Mouse (Mus musculus): ENCODE measurements around the gene Mknk2. TPM values are rescaled to one million over a fixed set of nuclear protein-coding genes. Genes with fewer than 3 reads are reported as not detected.
"Not testable (repeated sequence)": the region's sequence is repeated elsewhere in the genome, so short reads cannot be mapped to it uniquely, and the experiment has no call there.

Mknk2 gene
- polyA plus RNA-seq, 1 experiment from 2014 or later: 82.1 TPM

DNA sequence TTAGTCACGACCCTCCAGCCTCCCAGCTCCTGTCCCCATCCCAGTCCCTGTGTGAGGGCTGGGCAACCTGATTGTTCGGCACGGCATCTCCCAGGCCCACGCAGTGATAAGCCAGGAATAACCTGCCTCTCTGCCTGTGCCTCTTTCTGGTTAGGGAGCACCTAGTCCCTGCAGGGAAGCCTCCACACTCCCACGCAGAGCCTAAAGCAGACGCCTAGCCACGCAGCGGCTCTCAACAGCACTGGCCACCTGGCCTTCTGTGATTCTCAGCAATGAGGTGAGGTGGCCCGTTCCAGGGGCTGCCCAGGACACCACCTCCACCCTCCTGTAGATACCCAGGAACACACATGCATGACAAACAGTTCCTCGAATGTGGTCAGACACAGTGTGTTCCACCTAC lies 27.5 kb downstream of the Mknk2 start:
- Histone ChIP-seq H3K4me1 (ENCODE audit: control insufficient read depth, insufficient read depth, low read length) (peaks cover 18% of the 10 kb centered on the region), H3K4me3 (ENCODE audit: low read length) (no peak overlapping the region), H3K9me3 (replicated peaks; ENCODE audit: control insufficient read depth, low read length) (no peaks in the 10 kb centered on the region), H3K27ac (ENCODE audit: low read length) (no peak overlapping the region), H3K4me2 (ENCODE audit: low read depth, low read length) (no peak overlapping the region), H3K9ac (ENCODE audit: low read length) (no peak overlapping the region), H3K36me3 (ENCODE audit: control insufficient read depth, insufficient read depth) (peaks cover 19% of the 10 kb centered on the region), H3K27me3 (ENCODE audit: control insufficient read depth, insufficient read depth, low read length) (no peaks in the 10 kb centered on the region)
- no peak for ATAC-seq (replicated peaks; ENCODE audit: extremely low read depth, insufficient read depth, low FRiP score)
- WGBS: 83% methylated on average over 10 of the region's 10 CpGs

DNA sequence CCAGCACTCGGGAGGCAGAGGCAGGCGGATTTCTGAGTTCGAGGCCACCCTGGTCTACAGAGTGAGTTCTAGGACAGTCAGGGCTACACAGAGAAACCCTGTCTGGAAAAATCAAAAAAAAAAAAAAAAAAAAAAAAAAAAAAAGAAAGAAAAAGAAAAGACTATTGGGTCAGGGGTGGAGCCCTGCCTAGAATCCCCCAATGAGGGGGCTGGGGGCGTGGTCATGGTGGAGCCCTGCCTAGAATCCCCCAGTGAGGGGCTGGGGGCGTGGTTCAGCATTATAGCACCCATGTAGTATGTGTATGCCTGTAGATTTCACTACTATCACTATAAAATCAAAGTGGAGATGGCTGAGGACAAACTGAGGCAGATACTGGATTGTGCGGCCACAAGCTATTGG lies 28.0 kb downstream of the Mknk2 start:
- not testable (repeated sequence) for H3K27me3 ChIP-seq (ENCODE audit: control insufficient read depth, insufficient read depth, low read length); H3K9me3 ChIP-seq (replicated peaks; ENCODE audit: control insufficient read depth, low read length); H3K27ac ChIP-seq (ENCODE audit: low read length); ATAC-seq (replicated peaks; ENCODE audit: extremely low read depth, insufficient read depth, low FRiP score); H3K4me2 ChIP-seq (ENCODE audit: low read depth, low read length); H3K4me3 ChIP-seq (ENCODE audit: low read length); H3K9ac ChIP-seq (ENCODE audit: low read length)
- peaks cover 13% of the 10 kb centered on the region for H3K4me1 ChIP-seq (ENCODE audit: control insufficient read depth, insufficient read depth, low read length)
- H3K36me3 ChIP-seq (ENCODE audit: control insufficient read depth, insufficient read depth): peaks cover 23% of the 10 kb centered on the region
- WGBS: 86% methylated on average over 6 of the region's 6 CpGs

DNA sequence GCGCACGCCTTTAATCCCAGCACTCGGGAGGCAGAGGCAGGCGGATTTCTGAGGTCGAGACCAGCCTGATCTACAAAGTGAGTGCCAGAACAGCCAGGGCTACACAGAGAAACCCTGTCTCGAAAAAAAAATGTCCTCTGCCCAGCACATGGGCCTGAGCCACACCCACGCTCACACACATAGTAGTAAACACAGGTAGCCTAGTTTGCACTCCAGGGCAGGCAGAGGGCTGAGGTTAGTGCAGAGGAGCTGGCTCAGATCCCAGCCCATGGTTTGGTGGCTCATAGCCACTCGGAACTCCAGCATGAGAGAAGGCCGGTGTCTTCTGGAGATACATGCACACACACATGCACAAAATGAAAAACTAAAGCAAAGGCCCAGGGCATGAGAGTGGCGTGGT lies 31.0 kb downstream of the Mknk2 start:
- H3K9ac ChIP-seq (ENCODE audit: low read length): no peak overlapping the region
- H3K27ac ChIP-seq (ENCODE audit: low read length): no peak overlapping the region
- H3K36me3 ChIP-seq (ENCODE audit: control insufficient read depth, insufficient read depth): peaks cover 51% of the 10 kb centered on the region
- H3K27me3 ChIP-seq (ENCODE audit: control insufficient read depth, insufficient read depth, low read length): no peaks in the 10 kb centered on the region
- H3K4me1 ChIP-seq (ENCODE audit: control insufficient read depth, insufficient read depth, low read length): no peaks in the 10 kb centered on the region
- no peak overlapping the region for H3K4me2 ChIP-seq (ENCODE audit: low read depth, low read length)
- no peak overlapping the region for H3K4me3 ChIP-seq (ENCODE audit: low read length)
- ATAC-seq (replicated peaks; ENCODE audit: extremely low read depth, insufficient read depth, low FRiP score): no peak
- 92% methylated on average over 10 of the region's 10 CpGs for WGBS
- H3K9me3 ChIP-seq (replicated peaks; ENCODE audit: control insufficient read depth, low read length): no peaks in the 10 kb centered on the region

DNA sequence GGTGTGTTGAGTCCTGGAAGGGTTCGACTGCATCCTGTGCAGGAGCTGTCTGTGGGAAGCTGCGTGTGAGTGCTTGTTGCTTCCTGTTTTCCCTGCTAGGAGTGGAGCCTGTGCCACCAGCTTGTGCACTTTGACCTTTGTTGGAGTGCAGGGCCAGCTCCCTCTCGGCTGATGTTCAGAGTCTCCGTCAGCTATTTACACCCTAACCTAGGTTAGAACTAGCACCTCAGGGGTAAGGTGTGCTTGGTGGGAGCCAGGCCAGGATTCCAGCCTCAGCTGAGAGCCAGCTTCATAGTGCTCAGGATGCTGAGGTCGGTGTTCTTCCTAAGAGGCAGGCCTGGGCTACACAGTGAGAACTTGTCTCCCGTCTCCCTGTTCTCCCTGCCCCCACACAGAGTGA lies 42.6 kb downstream of the Mknk2 start:
- H3K4me2 ChIP-seq (ENCODE audit: low read depth, low read length): no peak overlapping the region
- no peak overlapping the region for H3K4me3 ChIP-seq (ENCODE audit: low read length)
- peaks cover 49% of the 10 kb centered on the region for H3K36me3 ChIP-seq (ENCODE audit: control insufficient read depth, insufficient read depth)
- no peaks in the 10 kb centered on the region for H3K27me3 ChIP-seq (ENCODE audit: control insufficient read depth, insufficient read depth, low read length)
- no peak overlapping the region for H3K27ac ChIP-seq (ENCODE audit: low read length)
- H3K9me3 ChIP-seq (replicated peaks; ENCODE audit: control insufficient read depth, low read length): no peaks in the 10 kb centered on the region
- no peaks in the 10 kb centered on the region for H3K4me1 ChIP-seq (ENCODE audit: control insufficient read depth, insufficient read depth, low read length)
- ATAC-seq (replicated peaks; ENCODE audit: extremely low read depth, insufficient read depth, low FRiP score): no peak
- H3K9ac ChIP-seq (ENCODE audit: low read length): no peak overlapping the region
- 79% methylated on average over 6 of the region's 6 CpGs for WGBS

DNA sequence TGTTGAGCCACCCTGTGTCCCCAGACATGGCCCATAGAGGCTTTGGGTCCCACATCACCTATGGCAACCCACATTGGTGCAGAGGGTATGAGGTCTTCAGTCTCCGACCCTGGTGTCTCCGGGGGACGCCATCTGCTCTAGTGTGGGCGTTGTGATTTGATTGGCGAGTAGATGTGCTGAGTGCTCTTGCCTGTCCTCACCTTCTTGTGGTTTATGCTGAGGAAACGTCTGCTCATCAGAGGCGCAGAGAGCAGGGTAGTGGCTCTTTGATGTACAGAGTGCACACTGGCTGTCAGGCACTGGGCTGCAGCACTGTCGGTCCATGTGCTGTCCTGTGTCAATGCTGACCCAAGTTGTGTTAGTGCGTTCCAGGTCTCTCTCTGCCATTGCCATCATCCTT lies 49.0 kb downstream of the Mknk2 start:
- Histone ChIP-seq H3K36me3 (ENCODE audit: control insufficient read depth, insufficient read depth) (0 out of 2 replicates have a peak, but pooled peaks cover 2% of the 10 kb centered on the region), H3K9me3 (replicated peaks; ENCODE audit: control insufficient read depth, low read length) (no peaks in the 10 kb centered on the region), H3K27ac (ENCODE audit: low read length) (no peak overlapping the region), H3K27me3 (ENCODE audit: control insufficient read depth, insufficient read depth, low read length) (no peaks in the 10 kb centered on the region), H3K9ac (ENCODE audit: low read length) (no peak overlapping the region), H3K4me1 (ENCODE audit: control insufficient read depth, insufficient read depth, low read length) (peaks cover 38% of the 10 kb centered on the region), H3K4me2 (ENCODE audit: low read depth, low read length) (no peak overlapping the region), H3K4me3 (ENCODE audit: low read length) (no peak overlapping the region)
- 64% methylated on average over 9 of the region's 9 CpGs for WGBS
- ATAC-seq (replicated peaks; ENCODE audit: extremely low read depth, insufficient read depth, low FRiP score): no peak

DNA sequence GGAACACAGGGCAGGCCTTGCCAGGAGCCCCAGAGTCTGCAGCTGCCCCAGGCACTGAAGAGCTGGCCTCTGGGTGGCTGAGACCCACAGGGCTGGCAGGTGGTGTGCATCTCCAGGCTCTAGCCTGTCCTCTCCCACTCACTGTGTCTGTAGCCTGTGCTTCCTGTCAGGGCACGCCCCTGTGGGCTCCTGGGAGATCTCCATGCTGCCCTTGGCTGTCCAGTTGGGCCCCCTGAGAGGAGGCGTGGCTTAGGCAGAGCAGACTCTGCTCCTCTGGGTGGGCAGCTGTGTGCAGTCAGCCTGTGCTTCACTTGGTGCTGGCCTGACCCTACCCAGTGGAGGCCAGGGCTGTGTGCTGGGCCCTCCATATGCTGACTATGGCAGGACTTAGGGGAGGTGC lies 50.2 kb downstream of the Mknk2 start:
- H3K9ac ChIP-seq (ENCODE audit: low read length): peak overlapping the region; percentile 26; the same call in 1 of the 2 replicates
- H3K4me2 ChIP-seq (ENCODE audit: low read depth, low read length): no peak overlapping the region
- H3K9me3 ChIP-seq (replicated peaks; ENCODE audit: control insufficient read depth, low read length): no peaks in the 10 kb centered on the region
- WGBS: 18% methylated on average over 2 of the region's 2 CpGs
- H3K4me1 ChIP-seq (ENCODE audit: control insufficient read depth, insufficient read depth, low read length): peaks cover 45% of the 10 kb centered on the region
- H3K27ac ChIP-seq (ENCODE audit: low read length): peak overlapping the region; percentile 16; the same call in 1 of the 2 replicates
- 0 out of 2 replicates have a peak, but pooled peaks have one; percentile 18 for ATAC-seq (replicated peaks; ENCODE audit: extremely low read depth, insufficient read depth, low FRiP score)
- H3K36me3 ChIP-seq (ENCODE audit: control insufficient read depth, insufficient read depth): 0 out of 2 replicates have a peak, but pooled peaks cover 2% of the 10 kb centered on the region
- H3K4me3 ChIP-seq (ENCODE audit: low read length): no peak overlapping the region
- no peaks in the 10 kb centered on the region for H3K27me3 ChIP-seq (ENCODE audit: control insufficient read depth, insufficient read depth, low read length)

DNA sequence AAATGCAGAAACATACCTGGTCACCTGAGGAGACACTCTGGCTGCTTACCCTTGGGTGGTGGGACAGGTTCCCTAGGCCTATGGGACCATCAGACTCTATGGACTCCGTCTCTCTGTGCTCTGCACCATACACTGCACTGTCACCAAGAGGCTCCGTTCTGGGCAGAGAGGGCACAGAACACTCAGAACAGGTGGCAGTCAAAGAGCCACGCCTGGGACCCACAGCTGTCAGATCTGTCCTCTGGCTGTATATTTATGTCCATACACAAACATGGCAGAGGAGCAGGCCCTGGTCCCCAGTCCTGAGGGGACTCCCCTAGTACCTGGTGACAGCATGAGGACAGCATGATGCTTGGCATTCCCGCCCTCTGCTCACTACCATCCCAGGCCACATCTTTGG lies 52.1 kb downstream of the Mknk2 start:
- 0 out of 2 replicates have a peak, but pooled peaks cover 2% of the 10 kb centered on the region for H3K36me3 ChIP-seq (ENCODE audit: control insufficient read depth, insufficient read depth)
- WGBS: 84% methylated on average over 4 of the region's 4 CpGs
- H3K9ac ChIP-seq (ENCODE audit: low read length): no peak overlapping the region
- no peak overlapping the region for H3K4me3 ChIP-seq (ENCODE audit: low read length)
- peaks cover 50% of the 10 kb centered on the region for H3K4me1 ChIP-seq (ENCODE audit: control insufficient read depth, insufficient read depth, low read length)
- H3K27ac ChIP-seq (ENCODE audit: low read length): no peak overlapping the region
- no peak overlapping the region for H3K4me2 ChIP-seq (ENCODE audit: low read depth, low read length)
- ATAC-seq (replicated peaks; ENCODE audit: extremely low read depth, insufficient read depth, low FRiP score): no peak
- no peaks in the 10 kb centered on the region for H3K9me3 ChIP-seq (replicated peaks; ENCODE audit: control insufficient read depth, low read length)
- H3K27me3 ChIP-seq (ENCODE audit: control insufficient read depth, insufficient read depth, low read length): no peaks in the 10 kb centered on the region

DNA sequence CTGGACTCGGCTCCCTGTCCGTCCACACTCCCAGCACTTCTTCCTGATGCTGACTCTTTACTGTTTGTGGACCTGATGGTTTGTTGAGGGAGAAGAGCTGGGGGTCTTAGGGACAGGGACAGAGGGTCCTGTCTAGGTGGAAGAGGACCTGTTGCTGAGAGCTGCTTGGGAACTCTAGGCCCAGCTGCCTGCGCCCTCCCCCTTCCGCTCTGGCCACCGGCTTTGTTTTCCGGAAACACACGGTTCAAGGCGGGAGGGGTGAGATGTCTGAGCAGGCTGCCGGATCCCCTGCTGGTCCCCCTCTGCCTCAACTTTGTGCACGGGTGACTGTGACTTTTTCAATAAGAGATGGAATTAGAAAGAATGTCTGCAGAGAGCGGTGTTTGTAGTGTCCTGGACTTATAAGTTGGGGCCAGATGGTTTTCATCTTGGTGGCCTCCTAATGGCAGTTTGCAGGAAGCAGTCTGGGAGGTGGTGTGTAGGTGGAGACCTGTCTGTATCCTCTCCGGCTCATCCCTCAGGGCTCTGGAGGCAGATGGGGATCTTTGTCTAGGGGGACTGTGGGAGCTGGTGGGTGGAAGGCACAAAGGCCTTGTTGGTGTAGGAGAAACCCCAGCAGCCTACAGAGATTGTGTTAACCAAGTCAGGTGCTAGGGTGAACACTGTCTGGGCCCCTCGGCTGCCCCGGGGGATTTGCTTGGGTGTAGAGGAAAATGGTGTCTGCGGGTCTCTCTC lies 54.3 kb downstream of the Mknk2 start:
- Histone ChIP-seq H3K27me3 (ENCODE audit: control insufficient read depth, insufficient read depth, low read length) (no peaks in the 10 kb centered on the region), H3K36me3 (ENCODE audit: control insufficient read depth, insufficient read depth) (no peaks in the 10 kb centered on the region), H3K27ac (ENCODE audit: low read length) (peak overlapping the region; percentile 92), H3K9me3 (replicated peaks; ENCODE audit: control insufficient read depth, low read length) (no peaks in the 10 kb centered on the region), H3K4me2 (ENCODE audit: low read depth, low read length) (peak overlapping the region; percentile 98), H3K4me1 (ENCODE audit: control insufficient read depth, insufficient read depth, low read length) (peaks cover 34% of the 10 kb centered on the region), H3K4me3 (ENCODE audit: low read length) (peak overlapping the region; percentile 90), H3K9ac (ENCODE audit: low read length) (peak overlapping the region; percentile 95)
- no peak for ATAC-seq (replicated peaks; ENCODE audit: extremely low read depth, insufficient read depth, low FRiP score)
- WGBS: 14% methylated on average over 15 of the region's 15 CpGs

DNA sequence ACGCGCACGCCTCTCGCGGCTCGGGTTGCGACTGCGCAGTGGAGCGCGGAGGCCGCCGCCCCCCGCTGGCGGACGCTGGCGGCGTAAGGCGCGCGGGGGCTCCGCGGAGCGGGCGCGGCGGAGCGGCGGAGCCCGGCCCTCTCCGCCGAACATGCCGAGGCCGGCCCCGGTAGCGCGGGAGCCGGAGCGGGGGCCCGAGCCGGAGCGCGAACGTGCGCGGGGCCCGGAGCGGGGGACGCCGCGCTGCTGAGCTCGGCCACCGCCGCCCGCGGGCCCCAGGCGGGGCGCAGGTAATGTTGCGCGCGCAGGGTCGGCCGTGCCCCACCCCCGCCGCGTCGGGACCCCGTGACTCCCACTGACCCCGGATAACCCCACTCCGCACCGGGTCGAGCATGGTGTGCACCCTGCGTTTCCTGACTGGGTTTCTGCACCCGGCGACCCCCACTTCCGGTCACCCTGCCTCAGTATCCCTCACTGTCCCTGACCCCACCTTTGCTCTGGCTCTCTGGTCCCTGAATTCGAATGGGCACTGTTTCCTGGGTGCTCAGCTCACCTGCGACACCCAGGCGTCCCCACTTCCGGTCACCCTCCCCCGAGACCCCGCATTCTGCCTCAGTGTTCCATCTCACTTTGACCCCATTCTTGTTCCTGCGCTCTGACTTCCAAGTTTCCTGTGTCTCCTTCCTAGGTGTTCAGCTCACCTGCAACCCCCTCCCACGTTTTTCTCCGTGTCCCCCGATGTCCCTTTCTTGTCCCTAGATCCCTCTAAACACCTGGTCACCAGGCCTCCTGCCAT lies 55.1 kb downstream of the Mknk2 start, which contains the start of gene Csnk1g2:
TSS of gene Csnk1g2 (plus strand) at position 178 of the 796 bp plus-strand sequence.
- Histone ChIP-seq H3K4me1 (ENCODE audit: control insufficient read depth, insufficient read depth, low read length) (peaks cover 35% of the 10 kb centered on the region), H3K9ac (ENCODE audit: low read length) (peak within 1 kb of the TSS; percentile 95), H3K4me3 (ENCODE audit: low read length) (peak within 1 kb of the TSS; percentile 90), H3K9me3 (replicated peaks; ENCODE audit: control insufficient read depth, low read length) (no peaks in the 10 kb centered on the region), H3K36me3 (ENCODE audit: control insufficient read depth, insufficient read depth) (no peaks in the 10 kb centered on the region), H3K27me3 (ENCODE audit: control insufficient read depth, insufficient read depth, low read length) (no peaks in the 10 kb centered on the region), H3K27ac (ENCODE audit: low read length) (peak within 1 kb of the TSS; percentile 95), H3K4me2 (ENCODE audit: low read depth, low read length) (peak within 1 kb of the TSS; percentile 98)
- peak; percentile 26 for ATAC-seq (replicated peaks; ENCODE audit: extremely low read depth, insufficient read depth, low FRiP score)
- WGBS: under 1% methylated on average over 78 of the region's 85 CpGs

Data from heart, embryonic 16.5 days (tissue).